Mouse (Mus musculus) testis, adult 2 months (tissue): ENCODE measurements at regions not wholly inside any gene's neighbourhood (a gene's known extent, or its start where the extent isn't known, plus 50 kb on each side); places are given as distances from the start of the nearest gene placed in this dataset.

Source experiments
- CTCF ChIP-seq: fragments of 200-500 bp; IDR thresholded peaks from 2 replicates; pipeline ENCODE4 v1.5.1; 2012; ENCODE audit warnings: low read depth, mild to moderate bottlenecking, inconsistent platforms, low read length, moderate library complexity; ENCODE audit not compliant: control insufficient read depth, insufficient read depth, insufficient replicate concordance
- POLR2A ChIP-seq: fragments of 200-500 bp; IDR thresholded peaks from 2 replicates; pipeline ENCODE4 v1.6.1; 2012; ENCODE audit warnings: low read depth, mild to moderate bottlenecking, inconsistent platforms, low read length, moderate library complexity; ENCODE audit not compliant: control insufficient read depth

- TF ChIP-seq CTCF (no peak), POLR2A (no peak)
These were observed 58.1 kb upstream of the Fbxw17 start for GRCm38 (mm10) chr13:50359536-50359935.
